Mouse (Mus musculus): ENCODE results near the gene Cmas.
A peak's percentile ranks its signal among the peaks of the same experiment; 100 is the strongest.

Cmas gene

DNA sequence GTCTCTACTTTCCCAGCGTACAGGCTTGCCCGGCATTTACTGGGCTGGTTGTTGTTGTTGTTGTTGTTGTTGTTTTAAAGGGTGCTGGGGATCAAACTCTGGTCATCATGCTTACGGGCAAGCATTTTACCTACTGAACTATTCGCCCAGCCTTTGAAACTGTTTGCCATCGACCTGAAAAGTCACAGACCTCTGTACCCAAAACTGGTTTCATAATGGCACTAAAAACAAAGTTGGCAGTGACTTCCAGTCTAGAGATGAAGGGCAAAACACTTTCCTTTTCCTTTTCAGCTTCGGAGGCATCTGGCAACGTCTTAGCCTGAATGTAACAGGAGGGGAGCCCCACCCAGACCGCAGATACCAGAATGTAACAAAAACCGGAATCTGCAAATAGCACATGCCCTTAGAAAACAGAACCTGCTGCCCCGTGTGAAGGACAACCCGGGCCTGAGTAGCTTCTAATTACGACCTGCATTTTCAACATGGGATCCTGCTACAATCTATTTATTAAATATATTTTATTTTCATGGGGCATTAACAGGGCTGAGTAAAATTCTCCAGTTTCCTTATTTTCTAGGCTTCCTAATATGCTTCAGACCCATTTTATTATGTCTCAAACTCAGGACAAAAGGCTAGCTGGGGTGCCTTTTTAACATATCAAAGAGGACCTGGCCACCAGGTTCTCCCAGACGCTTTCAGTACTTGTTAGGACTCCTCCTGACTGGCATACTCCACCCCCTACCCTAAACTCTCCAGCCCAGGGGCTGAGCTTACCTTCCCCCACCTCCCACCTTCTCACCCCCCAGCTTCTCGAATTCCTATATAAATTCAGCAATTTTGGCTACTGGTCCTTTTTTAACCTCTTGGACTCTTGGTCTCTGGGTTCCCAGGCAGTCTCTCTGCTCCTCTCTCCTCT is 3.9 kb upstream of the Cmas start:
- no peak for DNase-seq (ENCODE audit: low spot score)

DNA sequence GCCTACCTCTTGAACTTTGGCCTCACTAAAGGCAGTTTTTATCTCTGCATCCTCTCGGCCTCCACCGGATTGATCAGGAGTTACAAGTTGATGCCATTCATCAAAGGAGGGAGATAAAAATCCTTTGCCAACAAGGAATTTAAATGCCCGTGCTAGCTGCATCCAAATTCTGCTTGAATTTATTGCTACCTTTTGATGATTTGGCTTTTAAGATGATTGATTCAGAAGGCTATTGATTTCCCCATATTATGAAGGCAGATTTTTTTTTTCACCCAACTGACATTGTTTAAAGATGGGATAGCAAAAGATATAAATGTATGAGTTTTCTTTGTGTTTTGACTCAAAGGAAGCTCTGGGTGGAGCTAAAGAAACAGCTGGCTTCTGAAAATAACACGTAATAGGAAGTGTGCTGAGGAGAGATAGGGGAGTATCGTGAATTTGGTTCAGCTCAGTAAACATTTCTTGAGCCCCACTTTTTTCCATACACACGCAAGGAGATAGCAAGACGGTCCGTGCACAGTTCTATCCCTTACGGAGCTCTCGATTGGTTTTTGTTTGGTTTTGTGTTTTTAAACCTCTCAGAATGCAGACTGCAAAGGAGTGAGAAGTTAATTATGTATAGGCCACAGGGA is 964 bp downstream of the Cmas start:
- no peak for DNase-seq (ENCODE audit: low spot score)

DNA sequence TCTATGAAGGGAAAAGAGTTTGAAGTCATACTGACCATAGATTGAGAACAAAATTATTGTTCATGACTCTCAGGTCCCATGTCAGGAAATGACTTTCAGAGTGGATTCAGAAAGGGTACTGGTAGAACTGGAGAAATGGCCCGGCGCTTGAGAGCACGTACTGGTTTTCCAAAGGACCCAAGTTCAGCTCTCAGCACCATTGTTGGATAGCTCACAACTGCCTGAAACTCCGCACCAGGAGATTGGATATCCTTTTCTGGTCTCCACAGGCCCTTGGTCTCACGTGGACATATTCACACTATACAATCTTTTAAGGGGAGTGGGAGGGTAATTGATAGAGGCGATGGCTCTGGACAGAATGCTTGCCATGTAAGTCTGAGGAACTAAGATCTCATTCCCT is 1.5 kb downstream of the Cmas start:
- no peak for DNase-seq (ENCODE audit: low spot score)

DNA sequence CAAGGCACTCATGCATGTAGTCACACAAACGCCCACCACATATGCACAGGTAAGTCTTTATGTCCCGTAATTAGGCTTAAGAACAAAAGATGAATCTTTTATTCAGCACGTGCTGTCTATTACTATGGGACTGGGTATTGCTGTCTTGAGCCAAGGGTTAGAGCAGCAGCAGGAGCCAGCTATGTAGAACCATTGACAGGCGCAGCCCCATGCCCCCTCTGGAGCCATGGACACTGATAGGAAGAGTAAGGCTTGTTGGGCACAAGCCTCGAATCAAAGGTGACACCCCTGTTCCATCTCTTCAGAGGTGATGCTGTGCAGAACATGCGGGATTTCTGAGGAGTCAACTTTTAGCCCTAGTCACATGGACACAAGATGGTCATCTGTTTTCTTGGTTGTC is 2.1 kb downstream of the Cmas start:
- no peak for DNase-seq (ENCODE audit: low spot score)

DNA sequence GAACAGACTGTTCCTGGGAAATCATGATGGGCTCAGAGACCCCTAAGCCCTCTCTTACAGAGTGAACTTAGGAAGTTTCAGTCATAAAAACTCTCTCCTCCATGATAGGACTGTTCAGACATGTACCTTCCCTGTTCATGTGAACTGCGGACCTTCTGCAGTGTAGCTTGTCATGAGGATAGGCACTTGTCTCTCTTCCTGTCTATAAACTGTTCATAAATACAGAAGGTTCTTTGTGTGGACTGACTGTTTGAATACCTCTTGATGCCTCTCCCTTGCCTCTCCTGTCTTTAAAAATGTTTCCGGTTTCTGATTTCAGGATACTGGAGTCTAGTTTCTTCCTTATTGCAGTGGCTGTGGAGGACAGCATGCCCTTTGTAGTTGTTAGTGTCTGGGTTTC is 3.1 kb downstream of the Cmas start:
- no peak for DNase-seq (ENCODE audit: low spot score)

DNA sequence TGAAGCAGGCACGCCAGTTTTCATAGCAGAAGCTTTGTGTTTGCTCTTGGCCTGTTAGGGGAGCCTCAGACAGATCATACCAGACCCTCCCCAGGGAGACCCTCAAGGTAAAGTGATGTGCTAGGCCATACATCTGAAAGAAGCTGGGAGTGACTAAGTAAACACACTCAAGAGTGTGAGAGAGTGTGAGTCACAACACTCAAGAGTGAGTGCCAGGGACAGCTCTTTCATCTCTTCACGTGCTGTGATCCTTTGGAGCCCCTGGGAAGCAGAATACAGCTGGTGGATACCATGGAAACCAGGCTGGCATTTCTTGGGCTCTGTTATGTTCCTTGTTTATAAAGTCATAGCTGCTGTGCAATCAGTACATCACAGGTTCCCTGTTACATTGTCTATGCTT is 8.4 kb downstream of the Cmas start:
- no peak for DNase-seq (ENCODE audit: low spot score)

DNA sequence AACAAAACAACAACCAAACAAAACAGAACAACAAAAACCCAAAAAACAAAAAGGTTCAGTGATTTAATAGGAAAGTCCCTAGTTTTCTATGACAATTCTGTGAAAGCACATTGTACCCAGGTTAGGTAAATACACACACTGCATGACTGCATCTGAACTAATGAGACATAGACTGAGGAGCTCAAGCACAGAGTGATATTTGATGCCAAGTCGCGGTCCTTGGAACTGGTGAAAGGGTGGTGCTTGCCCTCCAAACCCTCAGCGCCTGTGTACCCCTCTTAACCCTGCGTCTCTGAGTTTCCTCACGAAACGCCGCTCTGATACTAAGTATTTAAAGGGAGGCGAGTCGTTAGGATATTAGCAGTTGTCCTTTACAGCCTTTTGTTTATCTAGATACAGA is 10.8 kb downstream of the Cmas start:
- DNase-seq (ENCODE audit: low spot score), result no peak

DNA sequence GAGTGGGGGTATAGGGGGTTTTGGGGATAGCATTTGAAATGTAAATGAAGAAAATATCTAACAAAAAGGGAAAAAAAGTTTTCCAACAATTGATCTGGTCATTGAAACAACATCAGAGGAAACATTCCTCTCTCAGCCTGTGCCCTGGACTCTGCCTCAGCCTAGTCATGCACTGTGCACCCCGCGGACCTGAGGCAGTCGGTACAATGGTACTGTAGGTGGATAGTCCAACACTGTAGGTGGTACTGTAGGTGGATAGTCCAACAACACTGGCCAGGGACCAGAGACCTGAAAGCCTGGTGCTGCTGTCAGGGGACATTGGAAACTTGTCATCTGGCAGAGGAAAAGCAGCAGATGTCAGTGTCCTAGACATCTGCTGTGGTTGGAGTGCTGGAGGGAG is 13.4 kb downstream of the Cmas start:
- DNase-seq (ENCODE audit: low spot score), result no peak

DNA sequence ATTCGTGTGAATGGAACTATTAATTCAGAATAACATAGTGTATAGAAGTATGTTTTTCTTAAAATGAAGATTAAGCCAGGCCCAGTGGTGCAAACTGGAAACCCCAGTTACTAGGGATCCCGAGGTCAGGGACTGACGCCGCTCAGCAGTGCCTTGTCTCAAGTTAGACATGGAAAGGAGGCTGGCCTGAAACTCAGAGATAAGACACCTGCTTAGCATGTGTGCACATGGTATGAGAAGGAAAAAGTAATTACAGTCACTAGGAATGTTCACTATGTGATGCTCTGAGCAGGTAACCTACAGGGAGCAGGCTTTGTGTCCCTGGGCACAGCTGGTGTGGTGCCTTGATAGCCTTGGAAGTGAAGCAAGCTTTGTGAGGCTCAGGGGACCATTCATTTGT is 15.2 kb downstream of the Cmas start:
- DNase-seq (ENCODE audit: low spot score), result no peak

DNA sequence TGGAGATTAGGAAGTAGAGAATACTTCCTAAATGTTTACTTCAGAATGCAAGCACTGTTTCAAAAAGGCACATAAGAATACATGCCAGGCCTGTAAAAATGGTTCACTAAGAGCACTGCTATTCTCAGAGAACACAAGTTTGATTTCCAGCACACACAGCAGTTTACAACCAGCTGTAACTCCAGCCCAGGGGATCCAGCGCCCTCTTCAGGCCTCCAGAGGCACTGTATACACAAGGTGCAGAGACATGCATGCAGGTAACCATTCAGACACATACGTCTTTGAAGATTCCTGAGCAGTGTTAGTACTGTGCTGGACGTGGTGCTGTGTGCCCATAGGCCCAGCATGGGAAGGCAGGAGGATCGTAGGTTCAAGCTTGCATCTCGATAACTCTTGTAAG is 17.1 kb downstream of the Cmas start:
- DNase-seq (ENCODE audit: low spot score), result no peak

DNA sequence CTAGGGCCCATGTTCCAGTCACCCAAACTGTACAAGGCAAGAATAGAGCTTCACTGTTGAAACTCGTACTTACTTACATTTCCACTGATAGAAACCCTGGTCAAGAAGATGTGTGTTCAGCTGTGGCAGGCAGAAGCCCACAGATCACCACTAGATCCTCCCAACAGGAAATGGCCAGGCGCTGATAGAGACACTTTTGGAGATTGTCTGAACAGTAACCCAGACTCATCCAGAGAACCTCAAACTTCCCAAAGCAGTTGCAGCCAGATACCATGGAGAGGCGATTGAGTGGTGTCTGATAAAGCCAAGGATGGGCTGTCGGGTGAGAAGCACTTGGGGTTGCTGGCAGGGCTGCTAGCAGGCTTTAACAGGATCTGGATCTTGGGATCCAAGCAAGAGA is 20.4 kb downstream of the Cmas start:
- DNase-seq (ENCODE audit: low spot score), result no peak

DNA sequence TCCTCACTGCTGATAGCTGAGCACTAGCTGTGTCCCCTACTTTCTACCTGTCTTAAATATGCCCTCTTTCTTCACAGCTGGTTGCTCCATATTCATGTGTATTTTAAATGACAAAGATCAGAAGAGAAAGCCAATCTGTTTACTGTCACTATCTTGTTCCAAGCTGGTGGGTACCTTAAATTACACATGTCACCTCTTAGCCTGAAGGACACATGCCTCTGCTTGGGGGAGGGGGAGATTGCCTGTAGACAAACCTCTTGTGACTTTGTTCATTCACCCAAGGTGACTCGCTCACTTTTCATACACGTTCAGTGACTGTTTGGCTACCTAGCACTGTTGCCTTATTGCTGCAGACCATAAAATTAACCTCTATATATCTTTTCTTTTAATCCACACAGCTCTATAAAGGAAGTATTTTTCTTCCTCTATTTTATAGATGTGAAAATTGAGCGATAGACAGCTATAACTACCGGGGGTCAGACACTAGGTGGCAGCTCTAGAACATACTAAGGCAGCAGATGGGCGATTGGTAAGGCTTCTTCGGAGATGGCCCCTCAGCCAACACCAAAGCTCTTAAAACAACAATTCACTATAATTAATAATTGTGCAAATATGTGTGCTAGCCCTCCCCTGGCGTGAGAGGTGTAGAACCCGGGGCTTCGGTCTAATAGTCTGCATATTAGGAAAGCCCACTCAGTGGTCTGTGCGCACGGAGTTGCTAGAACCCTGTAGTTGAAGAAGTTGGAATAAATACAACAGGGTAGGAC is 22.7 kb downstream of the Cmas start:
- no peak for DNase-seq (ENCODE audit: low spot score)

DNA sequence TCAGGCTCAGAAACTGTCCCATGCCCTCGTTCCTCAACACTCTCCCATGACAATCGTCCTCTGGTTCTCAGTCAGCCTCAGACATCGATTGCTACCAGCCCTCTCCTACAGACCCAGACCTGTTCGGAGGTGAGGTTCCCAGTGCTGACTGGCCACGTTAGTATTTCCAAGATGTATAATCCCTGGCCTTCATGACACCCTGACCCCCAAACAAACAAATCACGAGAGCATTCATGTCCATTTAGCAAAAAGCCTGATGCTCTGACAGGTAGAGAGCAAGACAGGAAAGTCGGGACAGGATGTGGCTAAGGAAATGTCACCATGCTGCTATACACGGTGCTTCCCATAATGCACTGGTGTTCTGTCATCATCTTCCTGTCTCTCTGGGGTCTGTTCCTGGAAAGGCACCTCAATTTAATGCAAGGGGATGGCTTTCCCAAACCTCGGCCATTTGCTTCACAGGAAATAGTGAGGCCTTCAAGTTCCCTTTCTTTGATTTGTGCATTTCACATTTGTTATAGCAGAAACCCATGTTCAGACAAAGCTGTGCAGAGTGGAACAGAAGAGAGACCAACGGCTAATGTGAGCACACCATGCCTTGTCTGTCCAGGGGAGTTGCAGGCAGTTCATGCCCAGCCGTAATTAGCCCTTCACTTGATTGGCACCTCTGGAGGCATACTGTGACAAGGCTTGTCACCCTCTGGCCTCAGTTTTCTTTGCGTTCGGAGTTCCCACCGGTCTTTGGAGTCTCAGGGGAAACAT is 23.5 kb downstream of the Cmas start:
- DNase-seq (ENCODE audit: low spot score), result no peak

DNA sequence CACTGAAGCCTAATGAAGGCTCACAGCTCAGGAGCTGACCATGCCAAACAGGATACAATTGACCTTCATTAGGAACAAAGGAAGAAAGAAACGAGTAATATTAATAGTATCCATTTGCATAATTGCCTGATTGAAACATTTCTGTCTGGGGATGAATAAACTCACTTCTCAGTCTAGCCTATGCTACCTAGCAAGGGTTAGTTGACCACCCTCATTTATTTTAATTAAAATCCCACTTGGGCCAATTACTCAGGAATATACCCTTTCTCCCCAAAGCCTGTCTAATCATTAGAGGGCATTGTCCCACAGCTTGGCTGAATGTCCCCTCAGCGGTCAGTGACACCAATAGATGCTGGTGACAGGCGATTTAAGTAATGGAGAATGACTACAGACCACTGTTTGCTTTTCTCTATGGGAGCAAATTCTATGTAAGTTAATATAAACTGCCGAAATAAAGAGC is 24.1 kb downstream of the Cmas start:
- DNase-seq (ENCODE audit: low spot score), result no peak

DNA sequence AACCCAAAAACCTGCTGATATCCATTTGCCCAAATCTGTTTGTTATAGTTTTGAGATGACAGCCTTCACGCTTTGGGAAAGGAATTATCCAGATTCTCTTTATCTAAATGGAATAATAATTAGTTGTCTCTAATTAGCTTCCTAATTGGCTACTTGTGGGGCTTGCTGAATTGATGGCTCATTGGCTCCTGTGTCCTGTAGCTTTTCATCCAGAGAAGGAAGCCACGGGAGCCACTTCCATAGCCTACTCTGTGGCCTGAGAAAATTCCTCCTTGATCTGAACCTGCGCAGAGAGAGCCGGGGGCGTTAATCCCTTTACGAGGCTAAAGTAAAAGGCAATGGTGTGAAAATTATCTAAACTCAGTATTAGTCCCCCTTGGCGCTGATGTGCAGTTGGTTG is 24.8 kb downstream of the Cmas start:
- no peak for DNase-seq (ENCODE audit: low spot score)

DNA sequence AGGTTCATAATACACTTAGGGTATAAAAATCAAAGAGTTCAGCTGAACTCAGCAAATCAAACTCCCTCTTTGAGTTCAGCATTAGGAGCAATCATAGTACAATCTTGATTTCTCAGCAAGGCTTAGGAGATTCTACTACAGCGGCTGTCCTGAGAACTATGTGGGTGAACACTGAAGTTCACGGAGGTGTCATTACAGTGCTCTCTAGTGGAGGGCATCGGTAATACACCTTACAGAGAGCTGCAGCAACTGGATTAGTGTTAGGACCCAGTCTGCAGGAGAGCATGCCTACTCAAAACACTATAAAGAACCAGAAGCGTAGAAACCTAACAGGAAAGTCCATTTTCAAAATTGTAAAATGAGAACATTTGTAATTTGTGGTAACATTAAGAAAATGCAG is 28.9 kb downstream of the Cmas start:
- peak; percentile 19 for DNase-seq (ENCODE audit: low spot score)

DNA sequence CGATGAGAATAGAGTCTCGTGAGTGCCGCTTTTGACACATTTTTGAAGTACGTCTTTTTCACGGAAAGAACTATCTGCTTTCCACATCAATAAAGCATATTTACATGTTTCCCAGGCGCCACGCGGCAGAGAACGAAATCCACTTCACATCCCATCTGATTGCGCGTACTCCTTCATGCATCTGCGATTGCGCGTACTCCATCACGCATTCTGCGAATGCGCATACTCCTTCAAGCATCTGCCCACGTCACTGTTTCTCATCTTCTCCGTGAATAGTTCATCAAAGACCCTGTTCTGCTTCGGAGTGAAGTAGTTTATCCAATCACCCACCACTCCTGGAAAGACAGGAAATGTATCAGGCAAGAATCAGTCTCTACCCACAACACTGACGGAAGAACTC is 29.6 kb downstream of the Cmas start:
- no peak for DNase-seq (ENCODE audit: low spot score)

DNA sequence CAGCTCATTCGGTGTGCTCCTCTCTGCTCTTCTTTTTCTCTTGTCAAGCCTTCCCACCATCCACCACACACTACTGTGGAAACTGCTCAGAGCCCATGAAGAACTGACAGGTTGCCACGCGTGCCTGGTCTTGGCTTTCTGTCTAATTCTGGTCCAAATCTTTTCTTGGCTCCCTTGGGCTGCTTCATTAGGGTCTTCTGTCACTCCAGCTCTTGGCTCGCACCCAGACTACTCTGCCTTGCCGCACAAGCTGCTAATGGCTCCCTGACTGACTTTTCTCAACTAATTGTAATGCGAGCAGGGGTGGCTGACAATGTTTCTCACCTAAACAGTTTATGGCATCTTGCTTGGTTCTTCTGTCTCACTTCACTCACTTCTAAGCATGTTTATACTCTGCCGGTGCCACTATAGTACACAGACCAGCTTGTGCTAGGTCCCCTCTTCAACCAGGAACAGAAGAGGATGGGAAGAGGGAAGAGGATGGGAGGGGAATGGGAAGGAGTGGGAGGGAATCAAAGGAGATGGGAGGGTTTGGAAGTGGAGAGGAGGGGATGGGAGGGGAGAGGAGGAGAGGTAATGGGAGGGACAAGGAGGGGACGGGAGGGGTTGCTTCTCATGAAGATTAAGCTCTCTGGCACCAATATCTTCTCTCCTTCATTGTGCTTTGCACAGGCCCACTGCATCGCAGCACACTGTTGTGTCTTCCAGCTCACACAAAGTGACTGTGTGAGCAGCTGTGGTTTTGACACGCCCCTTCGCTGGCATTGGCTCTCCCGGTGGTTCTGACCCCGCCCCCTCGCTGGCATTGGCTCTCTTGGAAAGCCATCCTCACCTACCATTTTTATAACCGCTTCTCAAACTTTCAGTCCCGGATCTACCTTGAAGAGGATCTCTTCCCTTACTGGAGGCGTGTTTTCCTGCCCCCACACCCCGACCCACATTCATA is 31.8 kb downstream of the Cmas start:
- no peak for DNase-seq (ENCODE audit: low spot score)

DNA sequence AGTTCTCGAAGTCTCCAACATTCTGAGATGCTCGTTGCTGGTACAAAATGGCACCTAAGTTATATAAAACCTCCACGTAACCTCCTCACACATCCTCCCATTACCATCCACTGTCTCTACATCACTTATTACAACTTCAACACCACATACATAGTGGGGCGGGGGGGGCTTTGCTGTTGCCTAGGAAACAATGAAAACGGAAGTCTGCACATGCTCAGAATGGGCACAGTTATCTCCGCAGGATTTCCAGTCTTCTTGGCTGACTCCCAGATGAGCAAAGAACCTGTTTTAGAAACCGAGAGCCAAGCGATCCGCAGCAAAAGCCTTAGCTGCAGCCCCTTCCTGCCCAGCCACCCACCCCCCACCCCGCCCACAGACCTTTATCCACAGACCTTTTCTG is 33.2 kb downstream of the Cmas start:
- DNase-seq (ENCODE audit: low spot score), result no peak

DNA sequence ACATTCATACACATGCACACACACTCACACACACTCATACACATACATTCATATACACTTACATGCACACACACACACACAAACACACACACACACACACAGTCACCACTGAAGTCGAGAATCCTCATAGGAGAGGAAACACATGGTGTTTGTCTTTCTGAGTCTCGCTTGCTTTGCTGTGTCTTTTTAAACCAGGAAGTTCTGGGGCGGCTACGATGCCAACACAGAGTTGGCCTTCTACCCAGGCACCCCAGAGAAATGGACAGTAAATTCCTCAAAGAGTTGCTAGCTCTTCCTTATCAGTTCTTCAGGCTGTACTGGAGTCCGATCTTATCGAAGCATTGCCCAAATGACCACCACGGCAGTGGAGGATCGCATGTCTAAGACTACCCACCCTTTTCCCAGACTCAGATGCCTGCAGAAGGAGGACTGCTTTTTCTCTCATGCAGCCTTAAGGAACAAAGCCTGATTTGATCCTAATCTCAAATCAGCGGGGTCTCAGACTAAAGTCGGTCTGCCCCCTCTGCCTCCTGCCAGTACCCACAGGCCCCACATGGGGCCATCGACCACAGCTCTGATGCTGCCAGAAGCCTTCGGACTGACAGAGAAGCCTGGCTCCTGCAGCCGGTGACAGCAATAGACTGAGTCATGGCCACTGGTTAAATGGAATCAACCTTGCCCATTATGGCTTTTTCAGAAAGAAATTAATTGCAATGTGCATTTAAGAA is 35.9 kb downstream of the Cmas start:
- no peak for DNase-seq (ENCODE audit: low spot score)

Measured in urinary bladder, postnatal 25 days (tissue).